Mouse (Mus musculus) testis, adult 2 months (tissue): ENCODE data around the gene Ube2o.

ENCODE experiments used
- CTCF ChIP-seq: fragments of 200-500 bp; IDR thresholded peaks from 2 replicates; pipeline ENCODE4 v1.5.1; 2012; ENCODE audit warnings: low read depth, mild to moderate bottlenecking, inconsistent platforms, low read length, moderate library complexity; ENCODE audit not compliant: control insufficient read depth, insufficient read depth, insufficient replicate concordance
- POLR2A ChIP-seq: fragments of 200-500 bp; IDR thresholded peaks from 2 replicates; pipeline ENCODE4 v1.6.1; 2012; ENCODE audit warnings: low read depth, mild to moderate bottlenecking, inconsistent platforms, low read length, moderate library complexity; ENCODE audit not compliant: control insufficient read depth

GRCm38 (mm10) chr11:116493191-116493590 lies 88.1 kb downstream of the Ube2o start:
- TF ChIP-seq POLR2A (no peak), CTCF (no peak)
